Mouse (Mus musculus) ovary, adult 18-20 months (tissue): ENCODE measurements around the gene Ankrd28.
A peak's percentile ranks its signal among the peaks of the same experiment; 100 is the strongest.

Experiments used
- DNase-seq: peaks from one replicate; pipeline ENCODE4 v3.0.0; 2022; ENCODE audit warnings: low spot score, mixed read lengths

Gene Ankrd28

GRCm38 (mm10) chr14:31715669-31716068 is 114.8 kb downstream of the Ankrd28 start:
- DNase-seq = no peak

DNA sequence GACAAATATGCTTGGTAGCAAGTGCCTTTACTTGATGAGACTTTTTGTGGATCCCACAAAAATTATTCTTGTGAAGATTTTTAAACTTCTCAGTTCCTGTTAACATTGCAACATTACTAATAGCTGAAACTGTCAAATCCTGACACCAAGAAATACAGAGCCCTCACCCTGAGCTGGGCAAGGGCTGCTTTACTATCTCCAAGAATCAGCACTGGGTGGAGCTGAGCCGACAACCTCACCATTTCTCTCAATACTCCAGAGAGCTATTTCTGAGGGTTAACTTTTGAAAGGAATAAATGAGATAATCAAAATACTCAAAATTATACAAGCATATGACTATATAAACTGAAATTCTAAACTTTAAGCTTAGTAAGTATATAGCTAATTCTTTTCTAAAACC is 121.1 kb downstream of the Ankrd28 start:
- DNase-seq = no peak

DNA sequence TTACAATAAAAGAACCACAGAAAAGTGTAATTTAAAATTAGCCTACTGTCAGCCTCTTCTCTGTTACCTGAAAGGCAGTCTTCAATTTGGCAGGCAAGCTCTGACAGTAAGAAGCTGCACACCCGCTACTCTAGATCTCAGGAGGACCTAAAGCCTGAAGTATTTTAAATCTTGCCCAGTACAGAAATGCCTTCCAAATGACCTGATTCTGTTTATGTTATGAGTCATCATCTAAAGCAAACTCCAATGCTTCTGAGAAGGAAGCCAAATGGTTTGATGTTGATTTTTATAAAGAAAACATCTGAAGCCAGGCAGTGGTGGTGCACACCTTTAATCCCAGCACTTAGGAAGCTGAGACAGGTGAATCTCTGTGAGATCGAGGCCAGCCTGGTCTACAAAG is 130.1 kb downstream of the Ankrd28 start:
- no peak for DNase-seq

DNA sequence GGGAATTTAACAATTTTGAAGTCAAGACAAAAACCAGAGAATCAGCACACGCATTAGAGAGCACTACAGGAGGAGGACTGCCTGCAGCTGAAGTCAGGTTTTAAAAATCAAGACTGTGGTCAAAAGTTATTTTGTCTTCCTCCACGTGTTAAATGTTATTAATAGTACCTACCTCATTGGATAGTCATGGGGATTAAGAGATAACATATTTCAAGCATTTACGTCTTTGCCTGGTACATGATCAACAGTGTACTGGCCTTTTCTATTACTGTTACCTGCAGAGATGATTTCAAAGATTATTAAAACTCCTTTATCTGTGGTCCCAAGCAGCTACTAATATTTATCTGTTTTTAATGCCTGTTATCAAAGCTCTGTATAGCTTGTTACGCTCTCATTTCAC is 132.7 kb downstream of the Ankrd28 start:
- DNase-seq = no peak

DNA sequence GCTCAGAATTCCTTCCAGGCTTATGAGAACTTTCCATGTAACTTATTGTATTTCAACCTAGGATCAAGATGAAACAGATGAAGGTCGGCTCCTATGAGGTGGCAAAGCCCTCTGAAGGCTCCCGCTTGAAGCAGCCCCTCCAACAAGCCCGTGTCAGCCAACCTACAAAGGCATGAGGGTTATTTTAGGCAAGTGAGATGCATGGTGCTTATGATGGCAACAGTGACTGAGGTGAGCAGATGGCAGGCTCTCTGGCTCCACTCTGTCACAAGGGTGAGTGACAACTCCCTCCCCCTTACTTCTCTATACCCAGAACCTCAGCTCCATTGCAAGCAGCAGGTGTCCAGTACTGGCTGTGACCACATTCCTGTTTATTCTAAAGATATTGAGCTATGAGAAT is 133.1 kb downstream of the Ankrd28 start:
- DNase-seq = no peak

DNA sequence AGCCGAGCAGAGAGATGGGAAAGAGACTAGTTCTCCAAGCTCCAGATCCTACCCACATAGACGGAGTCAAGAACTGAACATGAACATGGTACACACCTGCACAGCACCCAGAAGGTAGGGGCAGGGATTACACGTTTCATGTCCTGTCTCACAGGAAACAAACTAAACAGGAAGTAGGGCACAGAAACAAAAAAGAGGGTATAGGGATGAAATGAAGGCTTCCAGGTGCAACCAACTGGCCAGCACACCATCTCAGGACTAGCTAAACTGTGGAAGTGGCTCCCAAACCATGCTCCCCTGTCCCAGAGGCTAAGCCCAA is 133.5 kb downstream of the Ankrd28 start:
- DNase-seq = no peak

GRCm38 (mm10) chr14:31696206-31696984 is 134.1 kb downstream of the Ankrd28 start:
- DNase-seq = no peak

GRCm38 (mm10) chr14:31692536-31692935 is 137.9 kb downstream of the Ankrd28 start:
- DNase-seq = no peak

DNA sequence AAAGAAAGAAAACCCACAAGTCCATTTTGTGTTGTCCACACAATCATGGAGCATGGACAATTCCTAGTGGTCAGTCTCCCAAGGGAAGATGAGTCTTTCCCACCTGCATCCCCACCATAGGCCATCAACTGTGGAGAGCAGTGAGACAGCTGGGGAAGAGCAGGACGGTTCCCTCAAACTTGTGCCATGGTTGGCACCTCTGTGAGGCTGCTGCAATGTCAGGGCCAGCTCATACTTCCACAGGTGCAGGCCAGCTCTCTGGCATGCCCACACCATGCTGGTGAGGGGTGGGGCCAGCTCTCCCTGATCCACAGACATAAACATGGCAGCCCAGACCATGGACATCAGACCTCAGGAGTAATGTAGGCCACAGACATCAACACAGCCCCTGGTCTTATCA is 144.2 kb downstream of the Ankrd28 start:
- no peak for DNase-seq

- no peak for DNase-seq
These were observed 144.8 kb downstream of the Ankrd28 start for GRCm38 (mm10) chr14:31685680-31686079.

- DNase-seq = no peak
These were observed 146.0 kb downstream of the Ankrd28 start for GRCm38 (mm10) chr14:31684343-31685040.

GRCm38 (mm10) chr14:31683610-31684009 is 146.8 kb downstream of the Ankrd28 start:
- no peak for DNase-seq

DNA sequence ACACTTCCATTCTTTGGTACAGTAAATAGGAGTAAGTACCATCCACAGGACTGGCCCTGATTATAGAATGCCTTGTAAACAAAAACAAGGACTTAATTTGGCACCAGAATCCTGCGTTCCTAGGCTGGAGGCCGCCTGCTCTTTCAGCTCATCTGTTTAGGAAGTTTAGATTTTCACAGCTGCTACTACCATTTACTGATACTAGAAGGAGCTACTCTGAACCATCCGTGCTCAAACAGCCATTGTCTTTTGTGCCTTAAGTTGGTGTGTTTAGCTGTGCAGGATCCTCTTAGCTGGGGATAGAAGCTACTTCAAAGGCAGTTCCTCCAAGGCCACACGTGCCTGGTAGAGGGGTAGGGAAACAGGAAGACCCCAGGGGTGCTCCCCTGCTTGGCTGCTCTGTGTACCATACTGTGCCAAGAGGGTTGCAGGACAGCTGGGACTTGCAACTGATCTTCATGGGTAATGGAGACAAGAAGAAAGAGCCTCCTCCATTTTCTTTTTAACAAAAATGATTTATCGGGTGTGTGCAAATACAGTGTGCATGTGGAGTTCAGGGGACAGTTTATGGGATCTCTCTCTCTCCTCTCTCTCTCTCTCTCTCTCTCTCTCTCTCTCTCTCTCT is 148.4 kb downstream of the Ankrd28 start:
- DNase-seq = no peak

DNA sequence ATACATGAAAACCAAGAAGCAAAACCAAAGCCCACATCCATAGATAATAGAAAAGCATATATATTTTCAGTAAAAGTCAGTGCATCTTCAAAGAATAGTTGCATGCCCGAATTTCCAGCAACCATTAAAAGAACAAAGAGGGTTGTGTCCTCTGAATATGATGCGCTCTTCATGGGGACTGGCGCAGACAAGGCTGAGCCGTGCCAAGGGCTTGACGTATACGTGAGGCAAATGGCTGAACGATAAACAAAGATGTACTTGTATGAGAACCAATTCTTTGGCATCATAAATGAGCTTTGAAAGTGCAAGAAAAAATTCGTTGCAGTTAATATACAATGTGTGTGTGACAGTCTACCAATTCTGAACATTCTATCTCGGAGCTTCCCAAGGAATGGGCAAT is 149.2 kb downstream of the Ankrd28 start:
- no peak for DNase-seq

- no peak for DNase-seq
These were observed 149.8 kb downstream of the Ankrd28 start for GRCm38 (mm10) chr14:31680656-31681055.

DNA sequence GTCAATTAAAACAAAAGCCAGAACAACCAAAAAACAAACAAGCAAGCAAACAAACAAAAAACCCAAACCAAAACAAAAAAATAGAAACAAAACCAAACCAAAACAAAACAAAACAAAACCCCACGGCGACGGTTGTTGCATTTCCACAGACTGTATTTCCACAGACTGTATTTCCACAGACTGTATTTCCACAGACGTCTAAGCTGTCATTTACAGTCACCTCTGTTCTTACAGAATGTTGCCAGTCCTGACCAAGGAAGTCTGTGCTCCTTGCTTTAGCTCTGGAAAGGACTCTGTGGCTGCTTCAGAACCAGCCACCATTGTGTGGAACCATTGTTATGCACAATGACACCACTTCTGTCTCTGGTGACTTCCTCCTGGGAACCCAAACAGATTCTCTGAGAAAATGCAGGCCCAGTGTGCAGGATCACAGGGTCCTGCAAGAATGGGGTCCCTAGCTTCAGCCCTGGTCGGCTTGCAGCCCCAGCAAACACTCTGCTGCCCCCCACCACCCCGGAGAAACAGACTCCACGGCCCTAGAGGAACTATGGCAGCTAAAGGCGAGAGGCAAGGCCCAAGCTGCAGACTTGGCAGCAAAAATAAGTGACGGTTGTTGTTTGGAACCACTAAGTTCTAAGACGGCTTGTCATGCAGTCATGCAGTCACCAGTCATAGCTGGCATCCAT is 158.7 kb downstream of the Ankrd28 start:
- no peak for DNase-seq

DNA sequence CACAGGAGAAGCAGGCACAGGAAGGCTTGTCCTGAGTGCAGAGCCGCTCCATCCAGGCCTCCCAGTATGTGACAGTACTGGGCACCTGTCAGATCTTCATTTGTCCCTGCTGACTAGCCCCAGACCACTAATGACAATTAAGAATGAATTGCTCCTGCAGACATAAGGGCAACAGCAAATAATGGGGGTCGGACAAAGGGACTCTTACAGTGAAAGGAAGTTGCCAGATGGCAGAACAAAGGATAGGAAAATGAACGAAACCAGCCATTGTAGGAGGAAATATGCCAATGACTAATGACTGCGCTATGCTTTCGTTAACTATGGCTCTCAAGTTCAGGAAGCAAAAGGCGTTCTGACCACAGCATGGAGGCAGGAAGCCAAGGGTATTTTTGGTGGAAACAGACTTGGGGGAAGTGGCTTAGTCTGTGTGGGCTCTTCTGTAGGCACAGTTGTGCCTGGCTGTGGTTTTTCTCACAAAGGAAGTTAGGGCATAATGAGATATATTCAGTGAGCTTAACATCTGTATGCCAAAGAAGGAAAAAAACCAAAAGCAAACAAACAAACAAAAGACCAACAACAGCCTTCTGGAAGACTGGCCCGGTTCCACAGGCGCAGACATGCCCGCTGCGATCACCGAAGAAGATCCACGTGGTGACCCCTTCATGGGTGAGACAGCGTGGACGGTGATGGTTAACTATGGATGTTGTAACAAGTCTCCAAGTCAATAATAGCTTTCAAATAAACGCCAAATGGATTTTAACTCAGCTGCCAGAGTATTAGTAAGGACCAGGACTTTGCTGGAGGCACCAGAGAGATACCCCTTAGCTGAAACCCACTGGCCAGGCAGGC is 160.6 kb downstream of the Ankrd28 start:
- no peak for DNase-seq

DNA sequence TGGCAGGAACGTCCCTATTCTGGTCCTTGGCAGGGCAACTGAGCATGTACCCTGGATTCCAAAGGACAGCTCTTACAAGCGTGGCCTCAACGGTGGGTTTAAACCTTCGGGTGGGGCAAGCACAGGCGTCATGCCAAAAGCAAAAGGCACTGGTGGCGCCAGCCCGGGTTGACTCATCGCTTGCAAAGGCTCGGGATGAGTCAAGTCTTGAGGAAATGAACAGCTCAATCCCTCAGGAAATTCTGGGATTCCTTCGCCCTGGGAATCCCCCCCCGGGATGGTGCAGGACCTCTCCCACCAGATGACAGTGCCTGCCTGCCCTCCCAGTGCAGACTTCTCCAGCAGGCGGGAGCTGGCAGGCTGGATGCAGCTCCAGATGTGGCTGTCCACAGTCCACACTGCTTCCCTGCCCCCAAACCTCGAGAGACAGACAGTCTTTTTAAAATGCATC is 161.3 kb downstream of the Ankrd28 start:
- DNase-seq = peak; percentile 58

DNA sequence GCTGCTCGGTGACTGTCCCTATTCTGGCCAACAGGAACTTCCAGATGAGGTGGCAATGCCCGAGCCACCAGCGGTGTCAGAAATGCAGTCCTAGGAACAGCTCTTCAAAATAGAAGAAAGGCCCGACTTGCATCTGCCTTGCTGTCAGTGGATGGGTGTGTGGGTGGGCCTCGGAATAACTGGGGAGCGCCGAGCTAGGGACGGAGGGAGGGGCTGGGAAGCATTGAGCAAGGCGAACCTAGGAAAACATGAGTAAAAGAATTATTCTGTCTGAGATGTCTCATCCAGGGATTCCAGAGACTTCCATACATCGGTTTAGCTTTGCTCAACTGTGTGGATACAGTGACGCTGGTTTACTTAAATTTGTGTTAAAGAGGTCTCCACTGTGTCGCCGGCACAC is 162.1 kb downstream of the Ankrd28 start:
- no peak for DNase-seq

DNA sequence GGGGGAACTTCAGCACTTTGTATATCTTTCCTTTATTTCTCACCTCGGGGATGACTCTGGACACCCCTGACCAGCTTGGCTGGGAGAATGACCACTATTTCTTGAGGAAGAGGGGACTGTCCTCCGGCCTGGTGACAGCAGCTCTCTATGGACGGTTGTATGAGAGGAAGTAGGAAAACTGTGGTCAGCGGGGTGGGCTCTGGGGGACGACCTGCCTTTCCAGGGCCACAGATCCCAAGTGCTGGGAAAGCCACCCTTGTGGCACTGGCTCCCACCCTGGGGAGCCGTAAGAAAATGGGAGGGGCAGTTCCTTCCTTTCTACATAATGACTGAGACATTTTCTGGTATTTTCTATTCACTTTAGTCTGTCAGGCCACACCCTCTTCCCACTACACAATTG is 162.7 kb downstream of the Ankrd28 start:
- DNase-seq = no peak

- no peak for DNase-seq
These were observed 163.3 kb downstream of the Ankrd28 start for GRCm38 (mm10) chr14:31666931-31667705.
